Mouse (Mus musculus) megakaryocyte, adult 5-6 weeks (primary cell): ENCODE results near the gene Dcdc2a. TPM values are rescaled to one million over a fixed set of nuclear protein-coding genes. Genes with fewer than 3 reads are reported as not detected.

Experiments
- ATAC-seq: 2 replicates; pipeline ENCODE4 v1.8.0; 2016; ENCODE audit warnings: mild to moderate bottlenecking, inconsistent platforms; ENCODE audit not compliant: poor library complexity, severe bottlenecking
- total RNA-seq, 2 experiments: library from RNA; stranded (forward) in 1 of 2; stranded (reverse) in 1 of 2; fragments of 153-499, 151-499 nt in 1 of 2; fragments of 221-1000, 200-1000 nt in 1 of 2; gene quantifications; 2 replicates each; pipeline versions ENCODE4 v1.2.3 to v1.2.4; 2015 to 2017

The Dcdc2a gene
- total RNA-seq, 2 experiments from 2014 or later = not detected

DNA sequence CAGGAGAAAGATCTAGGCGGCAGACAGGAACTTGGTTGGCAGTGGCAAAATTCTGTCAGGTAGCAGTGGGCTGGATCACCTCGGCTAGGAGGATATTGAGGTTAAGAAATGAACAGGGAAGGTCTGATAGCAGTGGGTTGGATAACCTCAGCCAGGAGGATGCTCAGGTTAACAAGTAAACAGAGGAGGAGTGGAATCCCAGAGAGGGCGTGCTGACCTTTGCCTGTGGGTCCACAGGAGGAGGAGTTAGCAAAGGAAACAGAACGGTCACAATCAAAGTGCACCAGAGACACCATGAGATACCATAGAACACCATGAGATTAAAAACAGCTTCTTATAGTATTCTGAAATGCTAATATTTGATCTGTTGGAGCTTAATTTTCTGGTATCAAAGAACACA, 38.6 kb downstream of the Dcdc2a start:
- no peak for ATAC-seq

DNA sequence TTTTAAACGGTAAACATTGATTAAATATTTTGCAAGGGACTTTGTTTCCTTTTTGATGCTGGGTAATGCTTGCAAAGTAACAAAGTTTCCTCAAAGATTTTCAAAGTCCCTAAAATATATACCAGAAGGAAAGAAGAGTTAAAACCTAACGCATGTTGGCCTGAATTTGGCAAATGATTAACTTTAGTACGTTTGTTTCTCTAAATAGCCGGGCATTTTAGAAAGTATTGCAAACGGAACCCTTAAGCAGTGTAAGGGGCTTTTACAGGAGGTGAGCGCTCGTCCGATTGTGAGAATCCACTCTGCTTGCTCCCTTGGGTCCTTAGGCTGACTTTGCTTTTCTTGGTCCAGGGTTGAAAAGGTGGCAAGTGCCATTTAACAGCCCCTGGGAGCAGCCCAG, 41.5 kb downstream of the Dcdc2a start:
- no peak for ATAC-seq

- no peak for ATAC-seq
Observed at GRCm38 (mm10) chr13:25098578-25098977, 42.8 kb downstream of the Dcdc2a start.

GRCm38 (mm10) chr13:25099508-25099907, 43.7 kb downstream of the Dcdc2a start:
- ATAC-seq = no peak

GRCm38 (mm10) chr13:25100581-25100980, 44.8 kb downstream of the Dcdc2a start:
- ATAC-seq = no peak

- no peak for ATAC-seq
Observed at GRCm38 (mm10) chr13:25105671-25106070, 49.9 kb downstream of the Dcdc2a start.

- no peak for ATAC-seq
Observed at GRCm38 (mm10) chr13:25106740-25107139, 50.9 kb downstream of the Dcdc2a start.

GRCm38 (mm10) chr13:25108353-25108752, 52.5 kb downstream of the Dcdc2a start:
- ATAC-seq = no peak

DNA sequence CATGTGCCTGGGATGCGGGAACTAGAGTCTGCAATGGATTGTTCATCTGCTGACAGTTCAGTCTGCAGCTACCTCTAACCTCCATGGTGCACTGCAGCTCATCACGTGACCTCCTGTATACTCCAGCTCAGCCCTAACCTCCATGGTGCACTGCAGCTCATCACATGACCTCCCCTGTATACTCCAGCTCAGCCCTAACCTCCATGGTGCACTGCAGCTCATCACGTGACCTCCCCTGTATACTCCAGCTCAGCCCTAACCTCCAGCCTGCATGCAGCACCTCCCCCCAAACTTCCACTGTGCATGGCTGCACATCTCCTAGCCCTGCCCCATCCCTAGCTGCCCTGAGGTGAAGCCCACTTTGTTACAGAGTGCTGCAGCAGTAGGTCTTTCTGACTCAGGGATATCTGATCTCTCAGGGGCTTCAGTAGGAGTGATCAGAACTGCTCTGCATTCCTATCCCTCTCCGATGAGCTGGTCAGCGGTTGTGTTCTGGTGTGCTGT, 54.8 kb downstream of the Dcdc2a start:
- ATAC-seq = no peak

DNA sequence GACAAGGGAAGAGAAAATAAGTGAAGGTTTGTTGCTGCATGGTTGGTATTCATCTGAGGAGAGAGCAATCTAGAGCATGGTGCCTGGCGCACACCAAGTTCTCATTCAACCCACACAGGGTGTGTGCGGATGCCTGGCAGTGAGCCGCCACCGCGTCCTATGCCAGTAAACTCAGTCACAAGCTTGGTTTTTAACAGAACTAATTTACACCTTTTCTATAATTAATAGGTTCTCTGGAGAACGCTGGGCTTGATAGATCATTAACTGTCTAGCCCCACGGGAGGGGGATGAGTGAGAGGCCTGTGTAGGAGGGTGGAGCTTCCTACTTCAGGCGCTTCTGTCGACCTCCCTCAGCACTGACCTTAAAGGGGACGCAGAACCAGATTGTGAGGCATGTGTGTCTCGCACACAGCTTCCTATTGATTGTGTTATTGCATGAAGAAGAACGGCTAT, 59.7 kb downstream of the Dcdc2a start:
- no peak for ATAC-seq

GRCm38 (mm10) chr13:25115971-25116370, 60.2 kb downstream of the Dcdc2a start:
- 0 out of 2 replicates have a peak, but pooled peaks have one; percentile 38 for ATAC-seq

- ATAC-seq = no peak
Observed at GRCm38 (mm10) chr13:25122740-25123335, 67.0 kb downstream of the Dcdc2a start.

DNA sequence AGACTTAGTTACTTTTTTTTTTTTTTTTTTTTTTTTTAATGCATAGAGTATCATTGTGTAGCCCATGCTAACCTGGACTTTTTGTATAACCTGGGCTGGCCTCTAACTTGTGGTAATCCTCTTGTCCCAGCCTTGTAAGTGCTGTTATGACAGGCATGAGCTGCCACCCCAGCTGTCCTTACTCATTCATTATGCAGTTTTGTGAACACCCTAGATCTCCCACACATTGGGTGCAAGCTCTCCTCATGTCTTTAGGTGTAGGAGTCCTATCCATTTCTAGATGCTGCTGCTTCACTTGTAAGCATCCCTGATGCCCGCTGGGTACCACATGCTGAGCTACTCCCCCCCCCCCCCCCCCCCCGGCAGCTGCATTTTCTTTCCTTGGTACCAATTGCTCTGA, 71.4 kb downstream of the Dcdc2a start:
- no peak for ATAC-seq

DNA sequence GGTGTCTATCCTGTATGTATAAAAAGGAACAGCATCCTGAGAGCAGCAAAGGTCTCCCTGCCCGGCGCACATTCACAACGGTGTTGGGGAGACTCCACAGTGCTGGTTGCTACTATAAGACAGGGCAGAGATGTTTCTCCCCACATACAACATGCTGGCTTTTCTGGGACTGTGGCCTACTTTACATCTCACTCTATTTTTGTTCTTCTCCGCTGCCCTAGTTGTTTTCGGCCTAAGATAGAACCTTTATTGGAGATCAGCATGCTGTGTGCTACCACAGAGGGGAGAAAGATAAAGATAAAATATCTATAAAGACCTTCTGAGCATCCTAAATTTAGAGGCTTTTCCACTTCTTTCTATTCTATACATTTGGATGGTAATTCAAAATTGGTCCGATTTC, 72.0 kb downstream of the Dcdc2a start:
- no peak for ATAC-seq

- ATAC-seq = no peak
Observed at GRCm38 (mm10) chr13:25128766-25129165, 73.0 kb downstream of the Dcdc2a start.

GRCm38 (mm10) chr13:25143066-25143465, 87.3 kb downstream of the Dcdc2a start:
- ATAC-seq = no peak

DNA sequence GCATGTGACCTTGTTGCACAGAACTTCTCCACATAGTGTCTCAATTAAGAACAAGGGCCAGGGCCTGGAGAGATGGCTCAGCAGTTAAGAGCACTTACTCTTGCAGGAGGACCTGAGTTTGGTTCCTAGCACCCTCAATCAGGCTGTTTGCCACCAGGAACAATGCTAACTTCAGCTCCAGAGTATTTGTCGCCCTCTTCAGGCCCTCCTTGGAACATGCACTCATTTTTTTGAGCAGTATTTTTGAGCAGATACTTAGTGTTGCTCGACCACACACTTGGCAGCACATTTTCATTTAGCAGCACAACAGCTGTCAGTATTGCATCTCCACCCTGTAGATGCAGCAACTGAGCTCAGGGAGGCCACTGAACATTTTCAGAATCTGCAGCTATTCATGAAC, 88.3 kb downstream of the Dcdc2a start:
- no peak for ATAC-seq

DNA sequence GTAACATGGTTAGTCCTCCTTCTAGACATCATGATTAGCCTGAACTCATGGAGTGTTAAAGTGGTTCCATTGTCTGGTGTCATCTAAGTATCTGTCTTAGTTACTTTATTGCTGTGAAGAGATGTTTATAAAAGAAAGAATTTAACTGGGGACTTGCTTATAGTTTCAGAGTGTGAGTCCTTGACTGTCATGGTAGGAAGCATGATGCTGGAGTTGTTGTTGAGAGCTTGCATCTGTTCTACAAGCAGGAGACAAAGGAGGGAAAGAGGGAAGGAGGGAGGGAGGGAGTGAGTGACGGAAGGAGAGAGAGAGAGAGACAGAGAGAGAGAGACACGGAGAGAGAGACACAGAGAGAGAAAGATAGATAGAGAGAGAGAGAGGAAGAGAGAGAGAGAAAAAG, 90.4 kb downstream of the Dcdc2a start:
- no peak for ATAC-seq

- ATAC-seq = no peak
Observed at GRCm38 (mm10) chr13:25150154-25150781, 94.5 kb downstream of the Dcdc2a start.

DNA sequence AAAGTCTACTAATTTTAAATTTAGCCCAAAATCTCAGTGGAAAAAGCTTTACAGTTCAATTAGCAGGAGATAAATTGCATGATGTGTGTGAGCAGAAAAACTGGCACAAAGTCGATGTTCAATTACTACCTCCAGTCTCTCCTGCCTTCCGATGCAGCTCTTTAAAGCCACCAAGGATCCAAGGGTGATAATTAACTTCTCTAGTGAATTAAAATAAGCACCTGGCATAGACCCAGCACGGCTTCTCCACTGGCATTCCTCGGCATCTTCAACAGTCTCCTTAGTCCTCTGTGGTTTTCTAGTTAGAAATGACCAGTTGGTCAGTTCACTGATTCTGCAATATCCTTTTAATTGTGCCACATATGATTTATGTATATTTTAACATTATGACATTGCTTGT, 95.1 kb downstream of the Dcdc2a start:
- ATAC-seq = no peak

DNA sequence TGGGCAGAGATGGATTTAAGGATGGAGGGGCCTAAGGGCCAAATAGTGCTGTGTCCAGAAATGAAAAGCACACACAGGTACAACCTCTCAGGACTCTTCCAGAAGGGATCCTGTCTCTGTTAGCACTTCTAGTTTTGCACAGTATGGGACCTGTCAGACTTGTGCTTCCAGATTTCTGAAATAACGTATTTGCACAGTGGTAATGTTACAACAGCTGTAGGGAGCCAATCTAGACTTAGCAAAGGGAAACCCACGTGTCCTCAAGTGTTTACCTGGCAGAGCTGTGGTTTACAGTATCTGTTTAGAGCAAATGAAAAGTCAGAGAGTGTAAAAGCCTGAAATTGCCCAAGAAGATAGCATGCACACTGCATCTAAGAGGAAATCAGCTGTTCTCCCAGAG, 104.1 kb downstream of the Dcdc2a start:
- ATAC-seq = no peak

DNA sequence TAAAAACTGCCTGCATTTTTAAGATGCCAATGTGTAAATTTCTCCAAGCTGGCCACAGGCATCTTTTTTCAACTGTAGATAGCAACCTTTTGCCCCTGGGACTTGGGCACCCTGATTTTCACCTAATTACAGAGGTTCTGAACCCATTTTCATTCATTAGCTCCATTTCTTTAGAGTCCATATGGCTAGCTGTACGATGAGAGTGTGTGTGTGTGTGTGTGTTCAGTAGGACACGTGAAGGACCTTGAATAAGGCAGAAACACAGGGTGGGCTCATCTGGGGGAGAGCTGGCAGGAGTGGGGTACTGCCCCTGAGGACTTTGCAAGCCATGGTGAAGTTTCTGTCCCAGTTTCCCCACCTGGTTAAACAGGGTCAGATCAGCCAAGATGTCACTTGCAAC, 105.0 kb downstream of the Dcdc2a start:
- ATAC-seq = no peak

- no peak for ATAC-seq
Observed at GRCm38 (mm10) chr13:25162594-25162993, 106.8 kb downstream of the Dcdc2a start.
